Mouse (Mus musculus) ES-E14 (cell line): ENCODE data around the gene Hinfp.

Experiments used
- CHD2 ChIP-seq: IDR thresholded peaks from 2 replicates; pipeline ENCODE4 v1.6.1; 2014; ENCODE audit warnings: mild to moderate bottlenecking, low read depth, low read length, inconsistent platforms
- HCFC1 ChIP-seq: IDR thresholded peaks from 2 replicates; pipeline ENCODE4 v1.6.1; 2012; ENCODE audit warnings: low read length, inconsistent platforms, borderline replicate concordance; ENCODE audit not compliant: insufficient read depth

DNA sequence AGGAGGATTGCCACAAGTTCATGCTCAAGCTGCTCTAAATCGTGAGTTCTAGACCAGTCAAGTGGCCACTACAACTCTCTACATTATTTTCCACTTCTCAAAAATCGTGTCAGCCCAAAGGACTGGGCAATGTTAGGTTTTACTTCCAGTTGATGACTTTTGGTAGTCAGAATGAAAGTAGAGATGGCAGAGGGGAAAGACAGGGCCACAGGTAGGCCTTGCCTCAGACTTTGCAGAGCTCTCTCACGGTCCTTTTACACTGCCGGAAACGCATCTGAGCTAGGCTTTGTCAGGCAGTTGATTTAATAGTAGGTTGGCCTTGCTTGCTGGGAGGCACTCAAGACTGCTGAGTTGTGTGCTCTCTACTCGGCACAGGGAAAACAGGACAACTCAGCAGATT is 18.7 kb upstream of the Hinfp start:
- TF ChIP-seq CHD2 = no peak
- no peak for TF ChIP-seq HCFC1
